Mouse (Mus musculus) forebrain, embryonic 11.5 days (tissue): Measurements from ENCODE around the gene Imp3. TPM values are rescaled to one million over a fixed set of nuclear protein-coding genes. Genes with fewer than 3 reads are reported as not detected.

ENCODE experiments used
- ATAC-seq: fragments of 200-750 bp; cut with Nextera tagmentation; replicated peaks from 2 replicates; pipeline ENCODE4 v1.8.0; 2017; ENCODE audit warnings: moderate TSS enrichment; ENCODE audit not compliant: low FRiP score
- DNase-seq: peaks from one replicate; pipeline ENCODE4 v3.0.0-alpha.2; 2017; ENCODE audit warnings: low spot score
- H3K27ac ChIP-seq: fragments of 300-500 bp; sonication (generic); 2 replicates; pipeline ENCODE4 v1.5.1; 2014; ENCODE audit warnings: low read depth, low read length
- H3K27me3 ChIP-seq: fragments of 300-500 bp; sonication (generic); 2 replicates; pipeline ENCODE4 v1.6.1; 2014; ENCODE audit warnings: mild to moderate bottlenecking, low read length, mixed read lengths; ENCODE audit not compliant: control insufficient read depth, insufficient read depth
- H3K36me3 ChIP-seq: fragments of 300-500 bp; sonication (generic); 2 replicates; pipeline ENCODE4 v1.6.1; 2014; ENCODE audit warnings: mild to moderate bottlenecking, low read length, moderate library complexity, mixed read lengths; ENCODE audit not compliant: control insufficient read depth, insufficient read depth
- H3K4me1 ChIP-seq: fragments of 300-500 bp; sonication (generic); replicated peaks from 2 replicates; pipeline ENCODE4 v1.6.1; 2014; ENCODE audit warnings: low read length, mixed read lengths; ENCODE audit not compliant: control insufficient read depth, insufficient read depth
- H3K4me2 ChIP-seq: fragments of 300-500 bp; sonication (generic); 2 replicates; pipeline ENCODE4 v1.6.1; 2014; ENCODE audit warnings: low read depth, mild to moderate bottlenecking, low read length, moderate library complexity, mixed read lengths; ENCODE audit not compliant: severe bottlenecking
- H3K4me3 ChIP-seq: fragments of 300-500 bp; sonication (generic); 2 replicates; pipeline ENCODE4 v1.5.1; 2014; ENCODE audit warnings: low read depth, low read length
- H3K9ac ChIP-seq: fragments of 300-500 bp; sonication (generic); 2 replicates; pipeline ENCODE4 v1.6.1; 2014; ENCODE audit warnings: low read length
- H3K9me3 ChIP-seq: fragments of 300-500 bp; sonication (generic); 2 replicates; pipeline ENCODE4 v1.6.1; 2016; ENCODE audit warnings: low read length, mixed read lengths; ENCODE audit not compliant: control insufficient read depth
- WGBS: fragments of 180-500 bp; shearing (Covaris S2); extraction: QIAGEN DNeasy Blood & Tissue Kit; methylation state at CpG from one replicate; pipeline ENCODE4 v1.1.7; 2014; 5-methylcytosine and 5-hydroxymethylcytosine counted together
- polyA plus RNA-seq: library from polyadenylated mRNA; unstranded; fragments of >200 nt; fragmentation: Nextera tagmentation; extraction: Ambion mirVana; gene quantifications from 2 replicates; pipeline ENCODE4 v1.2.1, GENCODE M21; 2014

The Imp3 gene
- polyA plus RNA-seq = 63.6 and 65.4 TPM in 2 replicates

- peak; percentile 94 for ATAC-seq
- Histone ChIP-seq H3K27ac (peak within 1 kb of the TSS; percentile 4; the same call in 1 of the 2 replicates), H3K4me1 (peaks cover 3% of the 10 kb centered on the region; the same call in 1 of the 2 replicates), H3K4me3 (peak within 1 kb of the TSS; percentile 46), H3K36me3 (no peaks in the 10 kb centered on the region), H3K4me2 (peak within 1 kb of the TSS; percentile 78), H3K9ac (peak within 1 kb of the TSS; percentile 68), H3K9me3 (no peaks in the 10 kb centered on the region), H3K27me3 (no peaks in the 10 kb centered on the region)
- WGBS = under 1% methylated on average over 73 of the region's 73 CpGs
- peak; percentile 83 for DNase-seq
Observed at GRCm38 (mm10) chr9:56937223-56938160, at the start of gene Imp3. TSS of gene Imp3 (plus strand) at chr9:56937475.

- Histone ChIP-seq H3K27ac (no peak overlapping the region), H3K27me3 (no peaks in the 10 kb centered on the region; the same call in 1 of the 2 replicates), H3K36me3 (no peaks in the 10 kb centered on the region), H3K4me2 (no peak overlapping the region), H3K4me1 (0 out of 2 replicates have a peak, but pooled peaks cover 4% of the 10 kb centered on the region), H3K4me3 (no peak overlapping the region), H3K9ac (no peak overlapping the region), H3K9me3 (no peaks in the 10 kb centered on the region)
- DNase-seq (no peak), ATAC-seq (no peak)
- WGBS = 93% methylated on average over 16 of the region's 16 CpGs
Observed at GRCm38 (mm10) chr9:56887581-56887980, 49.7 kb upstream of the Imp3 start.

- H3K9me3 ChIP-seq = no peaks in the 10 kb centered on the region
- H3K27ac ChIP-seq = no peak overlapping the region
- WGBS = 5% methylated on average over 14 of the region's 14 CpGs
- H3K27me3 ChIP-seq = no peaks in the 10 kb centered on the region; the same call in 1 of the 2 replicates
- H3K4me1 ChIP-seq = peaks cover 7% of the 10 kb centered on the region
- no peaks in the 10 kb centered on the region for H3K36me3 ChIP-seq
- peak; percentile 86 for DNase-seq
- peak; percentile 63; the same call in 1 of the 2 replicates for ATAC-seq
- H3K4me3 ChIP-seq = peak overlapping the region; percentile 6; the same call in 1 of the 2 replicates
- peak overlapping the region; percentile 51 for H3K4me2 ChIP-seq
- H3K9ac ChIP-seq = peak overlapping the region; percentile 32
Observed at GRCm38 (mm10) chr9:56889817-56890216, 47.5 kb upstream of the Imp3 start.

- H3K9ac ChIP-seq = no peak overlapping the region
- 75% methylated on average over 11 of the region's 11 CpGs for WGBS
- no peak overlapping the region for H3K27ac ChIP-seq
- H3K4me3 ChIP-seq = no peak overlapping the region
- H3K9me3 ChIP-seq = no peaks in the 10 kb centered on the region
- no peak for ATAC-seq
- H3K4me2 ChIP-seq = no peak overlapping the region
- peaks cover 7% of the 10 kb centered on the region for H3K4me1 ChIP-seq
- H3K27me3 ChIP-seq = no peaks in the 10 kb centered on the region; the same call in 1 of the 2 replicates
- no peaks in the 10 kb centered on the region for H3K36me3 ChIP-seq
- DNase-seq = no peak
Observed at GRCm38 (mm10) chr9:56890522-56891250, 46.6 kb upstream of the Imp3 start.

- H3K36me3 ChIP-seq = no peaks in the 10 kb centered on the region
- H3K9me3 ChIP-seq = no peaks in the 10 kb centered on the region
- H3K4me2 ChIP-seq = no peak overlapping the region; the same call in 1 of the 2 replicates
- ATAC-seq = 0 out of 2 replicates have a peak, but pooled peaks have one; percentile 40
- H3K4me1 ChIP-seq = peaks cover 7% of the 10 kb centered on the region
- peak overlapping the region; percentile 4; the same call in 1 of the 2 replicates for H3K9ac ChIP-seq
- no peaks in the 10 kb centered on the region; the same call in 1 of the 2 replicates for H3K27me3 ChIP-seq
- no peak overlapping the region for H3K4me3 ChIP-seq
- DNase-seq = peak; percentile 73
- H3K27ac ChIP-seq = no peak overlapping the region
- WGBS = 31% methylated on average over 12 of the region's 12 CpGs
Observed at GRCm38 (mm10) chr9:56891517-56892011, 45.7 kb upstream of the Imp3 start.

- H3K27ac ChIP-seq = no peak overlapping the region
- no peaks in the 10 kb centered on the region for H3K9me3 ChIP-seq
- H3K9ac ChIP-seq = no peak overlapping the region
- no peak for DNase-seq
- H3K4me1 ChIP-seq = peaks cover 7% of the 10 kb centered on the region
- no peak overlapping the region for H3K4me2 ChIP-seq
- 88% methylated on average over 10 of the region's 10 CpGs for WGBS
- no peaks in the 10 kb centered on the region; the same call in 1 of the 2 replicates for H3K27me3 ChIP-seq
- H3K4me3 ChIP-seq = no peak overlapping the region
- no peaks in the 10 kb centered on the region for H3K36me3 ChIP-seq
- ATAC-seq = no peak
Observed at GRCm38 (mm10) chr9:56892111-56892510, 45.2 kb upstream of the Imp3 start.

GRCm38 (mm10) chr9:56893313-56893712 is 44.0 kb upstream of the Imp3 start:
- Histone ChIP-seq H3K4me2 (no peak overlapping the region), H3K27ac (no peak overlapping the region)
- 65% methylated on average over 8 of the region's 8 CpGs for WGBS

GRCm38 (mm10) chr9:56894006-56894405 is 43.3 kb upstream of the Imp3 start:
- no peak overlapping the region for H3K27ac ChIP-seq
- ATAC-seq (no peak), DNase-seq (peak; percentile 69)
- no peak overlapping the region for H3K4me3 ChIP-seq
- H3K4me1 ChIP-seq = peaks cover 7% of the 10 kb centered on the region
- H3K4me2 ChIP-seq = no peak overlapping the region
- H3K27me3 ChIP-seq = no peaks in the 10 kb centered on the region; the same call in 1 of the 2 replicates
- H3K36me3 ChIP-seq = no peaks in the 10 kb centered on the region
- 22% methylated on average over 3 of the region's 3 CpGs for WGBS
- no peak overlapping the region for H3K9ac ChIP-seq
- no peaks in the 10 kb centered on the region for H3K9me3 ChIP-seq

More at GRCm38 (mm10) chr9:56893313-56893712, 44.0 kb upstream of the Imp3 start:
- no peak for DNase-seq
- H3K36me3 ChIP-seq = no peaks in the 10 kb centered on the region
- no peaks in the 10 kb centered on the region for H3K9me3 ChIP-seq
- H3K4me3 ChIP-seq = no peak overlapping the region
- peaks cover 7% of the 10 kb centered on the region for H3K4me1 ChIP-seq
- H3K27me3 ChIP-seq = no peaks in the 10 kb centered on the region; the same call in 1 of the 2 replicates
- no peak for ATAC-seq
- H3K9ac ChIP-seq = peak overlapping the region; percentile 12; the same call in 1 of the 2 replicates
